Mouse (Mus musculus): Measurements from ENCODE around the gene Ankdd1a. TPM values are rescaled to one million over a fixed set of nuclear protein-coding genes. Genes with fewer than 3 reads are reported as not detected.

Ankdd1a gene
- polyA plus RNA-seq, 1 experiment: not detected

DNA sequence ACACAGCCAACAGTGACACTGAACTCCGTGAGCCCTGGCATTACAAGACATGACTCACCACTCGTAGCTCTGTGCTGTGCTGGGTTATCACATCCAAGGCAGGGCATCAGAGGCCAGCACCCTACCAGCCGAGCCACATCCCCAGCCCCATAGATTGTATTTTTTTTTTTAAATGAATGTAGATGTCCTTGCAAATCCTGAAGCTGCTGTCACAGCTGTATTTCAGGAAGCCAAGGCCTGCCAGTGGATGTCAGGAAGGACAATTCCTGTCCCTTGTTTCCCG is 26.4 kb upstream of the Ankdd1a start:
- no peak overlapping the region for H3K27ac ChIP-seq (ENCODE audit: insufficient read depth, low read depth, low read length)
- H3K27me3 ChIP-seq (ENCODE audit: control insufficient read depth, insufficient read depth, low read length): no peaks in the 10 kb centered on the region
- TF ChIP-seq POLR2A (IDR thresholded peaks at IDR 0.05; ENCODE audit: low read depth, low read length) (no peak), CTCF (IDR thresholded peaks at IDR 0.05; ENCODE audit: extremely low read depth, insufficient read length, insufficient replicate concordance, low read depth, low read length) (no peak)
- H3K4me1 ChIP-seq (ENCODE audit: control insufficient read depth, insufficient read depth, insufficient read length, low read length): peaks cover 20% of the 10 kb centered on the region
- no peak overlapping the region for H3K4me3 ChIP-seq (ENCODE audit: low read depth, low read length)
- WGBS: 52% methylated on average over 4 of the region's 4 CpGs
- no peaks in the 10 kb centered on the region for H3K36me3 ChIP-seq (ENCODE audit: control insufficient read depth, insufficient read depth, low read length)

GRCm38 (mm10) chr9:65545635-65546412 is 25.8 kb upstream of the Ankdd1a start:
- Histone ChIP-seq H3K36me3 (ENCODE audit: control insufficient read depth, insufficient read depth, low read length) (no peaks in the 10 kb centered on the region), H3K27me3 (ENCODE audit: control insufficient read depth, insufficient read depth, low read length) (no peaks in the 10 kb centered on the region), H3K4me1 (ENCODE audit: control insufficient read depth, insufficient read depth, insufficient read length, low read length) (peaks cover 18% of the 10 kb centered on the region), H3K27ac (ENCODE audit: insufficient read depth, low read depth, low read length) (peak overlapping the region; percentile 49), H3K4me3 (ENCODE audit: low read depth, low read length) (no peak overlapping the region)
- TF ChIP-seq CTCF (IDR thresholded peaks at IDR 0.05; ENCODE audit: extremely low read depth, insufficient read length, insufficient replicate concordance, low read depth, low read length) (no peak), POLR2A (IDR thresholded peaks at IDR 0.05; ENCODE audit: low read depth, low read length) (no peak)
- 75% methylated on average over 10 of the region's 10 CpGs for WGBS

DNA sequence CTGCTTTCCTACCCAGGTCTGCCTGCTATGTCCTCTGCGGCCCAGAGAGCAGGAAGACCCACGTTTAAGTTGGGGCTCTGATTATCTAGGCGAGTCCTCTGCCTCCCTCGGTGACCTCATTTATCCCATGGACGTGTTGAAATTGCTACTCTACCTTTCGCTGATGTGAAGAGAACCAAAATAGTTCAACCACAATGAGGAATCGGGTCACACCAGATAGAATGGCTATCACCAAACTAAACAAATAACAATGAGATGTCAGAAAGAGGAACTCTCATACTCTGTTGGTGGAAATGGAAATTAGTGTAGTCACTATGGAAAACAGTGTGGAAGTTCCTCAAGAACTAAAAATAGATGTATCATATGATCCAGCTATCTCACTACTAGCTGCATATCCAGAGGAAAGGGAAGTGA is 22.1 kb upstream of the Ankdd1a start:
- Histone ChIP-seq H3K27ac (ENCODE audit: insufficient read depth, low read depth, low read length) (peak overlapping the region; percentile 83), H3K27me3 (ENCODE audit: control insufficient read depth, insufficient read depth, low read length) (no peaks in the 10 kb centered on the region), H3K4me1 (ENCODE audit: control insufficient read depth, insufficient read depth, insufficient read length, low read length) (peaks cover 11% of the 10 kb centered on the region), H3K36me3 (ENCODE audit: control insufficient read depth, insufficient read depth, low read length) (no peaks in the 10 kb centered on the region), H3K4me3 (ENCODE audit: low read depth, low read length) (no peak overlapping the region)
- TF ChIP-seq POLR2A (IDR thresholded peaks at IDR 0.05; ENCODE audit: low read depth, low read length) (no peak), CTCF (IDR thresholded peaks at IDR 0.05; ENCODE audit: extremely low read depth, insufficient read length, insufficient replicate concordance, low read depth, low read length) (no peak)
- WGBS: 65% methylated on average over 7 of the region's 7 CpGs

GRCm38 (mm10) chr9:65541126-65542068 is 21.4 kb upstream of the Ankdd1a start:
- Histone ChIP-seq H3K4me3 (ENCODE audit: low read depth, low read length) (no peak overlapping the region), H3K4me1 (ENCODE audit: control insufficient read depth, insufficient read depth, insufficient read length, low read length) (peaks cover 12% of the 10 kb centered on the region), H3K27ac (ENCODE audit: insufficient read depth, low read depth, low read length) (peak overlapping the region; percentile 83), H3K27me3 (ENCODE audit: control insufficient read depth, insufficient read depth, low read length) (no peaks in the 10 kb centered on the region), H3K36me3 (ENCODE audit: control insufficient read depth, insufficient read depth, low read length) (no peaks in the 10 kb centered on the region)
- 33% methylated on average over 13 of the region's 13 CpGs for WGBS
- TF ChIP-seq CTCF (IDR thresholded peaks at IDR 0.05; ENCODE audit: extremely low read depth, insufficient read length, insufficient replicate concordance, low read depth, low read length): no peak
- TF ChIP-seq POLR2A (IDR thresholded peaks at IDR 0.05; ENCODE audit: low read depth, low read length): no peak

GRCm38 (mm10) chr9:65539697-65540096 is 19.7 kb upstream of the Ankdd1a start:
- H3K27ac ChIP-seq (ENCODE audit: insufficient read depth, low read depth, low read length): no peak overlapping the region
- no peaks in the 10 kb centered on the region for H3K27me3 ChIP-seq (ENCODE audit: control insufficient read depth, insufficient read depth, low read length)
- no peaks in the 10 kb centered on the region for H3K36me3 ChIP-seq (ENCODE audit: control insufficient read depth, insufficient read depth, low read length)
- WGBS: 75% methylated on average over 9 of the region's 9 CpGs
- TF ChIP-seq POLR2A (IDR thresholded peaks at IDR 0.05; ENCODE audit: low read depth, low read length) (no peak), CTCF (IDR thresholded peaks at IDR 0.05; ENCODE audit: extremely low read depth, insufficient read length, insufficient replicate concordance, low read depth, low read length) (no peak)
- no peak overlapping the region for H3K4me3 ChIP-seq (ENCODE audit: low read depth, low read length)
- H3K4me1 ChIP-seq (ENCODE audit: control insufficient read depth, insufficient read depth, insufficient read length, low read length): peaks cover 16% of the 10 kb centered on the region; the same call in 1 of the 2 replicates

GRCm38 (mm10) chr9:65537901-65538630 is 18.1 kb upstream of the Ankdd1a start:
- H3K27ac ChIP-seq (ENCODE audit: insufficient read depth, low read depth, low read length): no peak overlapping the region
- H3K27me3 ChIP-seq (ENCODE audit: control insufficient read depth, insufficient read depth, low read length): no peaks in the 10 kb centered on the region
- no peaks in the 10 kb centered on the region for H3K36me3 ChIP-seq (ENCODE audit: control insufficient read depth, insufficient read depth, low read length)
- TF ChIP-seq CTCF (IDR thresholded peaks at IDR 0.05; ENCODE audit: extremely low read depth, insufficient read length, insufficient replicate concordance, low read depth, low read length): no peak
- TF ChIP-seq POLR2A (IDR thresholded peaks at IDR 0.05; ENCODE audit: low read depth, low read length): no peak
- no peak overlapping the region for H3K4me3 ChIP-seq (ENCODE audit: low read depth, low read length)
- peaks cover 22% of the 10 kb centered on the region for H3K4me1 ChIP-seq (ENCODE audit: control insufficient read depth, insufficient read depth, insufficient read length, low read length)
- 84% methylated on average over 8 of the region's 8 CpGs for WGBS
